Mouse (Mus musculus): ENCODE data around the gene Cep112. TPM values are rescaled to one million over a fixed set of nuclear protein-coding genes. Genes with fewer than 3 reads are reported as not detected.

The Cep112 gene
- total RNA-seq, 1 experiment: 0.85 TPM

DNA sequence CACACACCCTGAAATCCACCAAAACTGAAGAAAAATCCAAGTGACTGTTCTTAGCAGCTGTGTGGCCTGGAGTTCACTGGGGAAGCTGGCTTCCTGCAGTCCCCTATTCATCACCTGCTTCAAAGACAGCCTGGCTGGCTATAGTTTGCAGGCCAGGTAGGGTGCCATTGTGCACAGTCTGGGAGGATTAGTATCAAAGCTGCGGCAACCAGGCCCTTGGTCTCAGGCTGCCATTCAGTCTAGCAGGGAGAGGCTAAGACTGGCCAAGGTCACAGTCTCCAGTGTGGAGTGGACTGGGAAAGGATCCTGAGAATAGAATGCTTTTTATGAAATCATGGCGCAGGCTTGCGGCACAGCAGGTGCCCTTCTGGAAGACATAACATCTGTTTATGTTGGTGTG is 180.3 kb downstream of the Cep112 start:
- H3K9me3 ChIP-seq (ENCODE audit: control insufficient read depth, insufficient read depth, low read depth, low read length): no peaks in the 10 kb centered on the region
- DNase-seq (ENCODE audit: low read depth, low spot score): peak; percentile 13
- H3K36me3 ChIP-seq (ENCODE audit: control insufficient read depth, insufficient read depth, low read length, poor library complexity, severe bottlenecking): no peaks in the 10 kb centered on the region
- H3K4me1 ChIP-seq (ENCODE audit: control insufficient read depth in 2 of 2, insufficient read depth in 2 of 2, low read length in 2 of 2, poor library complexity in 1 of 2): peaks cover 0 to 2% of the 10 kb centered on the region in 2 experiments; a peak in 1 of 4 replicates
- no peak overlapping the region for H3K27ac ChIP-seq (ENCODE audit: insufficient read depth, low read depth, low read length, poor library complexity, severe bottlenecking)
- H3K4me3 ChIP-seq (ENCODE audit: insufficient read depth in 1 of 2, low read depth in 1 of 2, low read length in 2 of 2, poor library complexity in 1 of 2, severe bottlenecking in 1 of 2): no peak overlapping the region
- TF ChIP-seq ZC3H11A (IDR thresholded peaks at IDR 0.05; ENCODE audit: borderline replicate concordance, low read depth, low read length): no peak
- TF ChIP-seq HCFC1 (IDR thresholded peaks at IDR 0.05; ENCODE audit: borderline replicate concordance, insufficient read depth, low read length): no peak
- no peak for TF ChIP-seq MAFK (IDR thresholded peaks at IDR 0.05; ENCODE audit: insufficient read depth, low read depth, low read length)
- TF ChIP-seq CHD2 (IDR thresholded peaks at IDR 0.05; ENCODE audit: low read depth, low read length): no peak
- TF ChIP-seq ZNF384 (IDR thresholded peaks at IDR 0.05; ENCODE audit: low read depth, low read length): no peak
- in situ Hi-C loops (cut with MboI; ENCODE audit: low sequenced_read_pairs in 2 of 2, unreplicated experiment in 2 of 2): no loop called here
- no peak overlapping the region for H3K9ac ChIP-seq (ENCODE audit: insufficient read depth, low read depth, low read length, poor library complexity, severe bottlenecking)

DNA sequence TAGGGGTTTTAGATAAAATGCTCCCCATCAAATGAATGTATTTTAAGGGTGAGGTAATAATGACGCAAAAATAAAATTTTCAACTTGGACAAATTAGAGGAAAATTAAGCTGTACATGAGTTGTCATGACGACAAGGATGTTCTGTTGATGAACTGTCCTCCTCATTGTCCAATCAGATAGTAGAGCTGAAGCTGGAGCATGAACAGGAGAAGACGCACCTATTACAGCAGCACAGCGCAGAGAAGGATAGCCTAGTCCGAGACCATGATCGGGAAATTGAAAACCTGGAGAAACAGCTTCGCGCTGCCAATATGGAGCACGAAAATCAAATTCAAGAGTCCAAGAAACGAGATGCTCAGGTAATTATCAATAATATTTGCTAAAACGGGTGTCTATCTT is 181.0 kb downstream of the Cep112 start:
- no peak overlapping the region for H3K9ac ChIP-seq (ENCODE audit: insufficient read depth, low read depth, low read length, poor library complexity, severe bottlenecking)
- TF ChIP-seq CHD2 (IDR thresholded peaks at IDR 0.05; ENCODE audit: low read depth, low read length): no peak
- no peak for TF ChIP-seq ZNF384 (IDR thresholded peaks at IDR 0.05; ENCODE audit: low read depth, low read length)
- no peaks in the 10 kb centered on the region for H3K9me3 ChIP-seq (ENCODE audit: control insufficient read depth, insufficient read depth, low read depth, low read length)
- DNase-seq (ENCODE audit: low read depth, low spot score): no peak
- in situ Hi-C loops (cut with MboI; ENCODE audit: low sequenced_read_pairs in 2 of 2, unreplicated experiment in 2 of 2): no loop called here
- no peaks in the 10 kb centered on the region for H3K36me3 ChIP-seq (ENCODE audit: control insufficient read depth, insufficient read depth, low read length, poor library complexity, severe bottlenecking)
- H3K4me1 ChIP-seq (ENCODE audit: control insufficient read depth in 2 of 2, insufficient read depth in 2 of 2, low read length in 2 of 2, poor library complexity in 1 of 2): peaks cover 0 to 2% of the 10 kb centered on the region in 2 experiments; a peak in 1 of 4 replicates
- no peak overlapping the region for H3K27ac ChIP-seq (ENCODE audit: insufficient read depth, low read depth, low read length, poor library complexity, severe bottlenecking)
- H3K4me3 ChIP-seq (ENCODE audit: insufficient read depth in 1 of 2, low read depth in 1 of 2, low read length in 2 of 2, poor library complexity in 1 of 2, severe bottlenecking in 1 of 2): no peak overlapping the region

DNA sequence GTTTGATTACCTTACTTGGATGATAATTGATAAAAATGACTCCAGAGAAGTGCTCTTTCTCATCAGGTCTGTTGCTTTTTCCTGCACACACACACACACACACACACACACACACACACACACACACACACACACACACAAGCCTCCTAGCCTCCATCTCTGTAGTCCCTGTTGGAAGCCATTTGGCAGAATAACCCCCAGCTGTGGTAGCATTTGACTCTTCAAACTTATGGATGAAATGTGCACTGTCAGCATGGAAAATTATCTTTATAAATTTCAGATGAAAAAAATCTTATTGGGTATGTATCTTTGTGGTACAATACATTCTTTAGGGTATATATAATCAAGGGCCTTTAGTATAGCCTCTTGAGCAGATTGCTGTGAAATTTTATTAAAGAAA is 181.8 kb downstream of the Cep112 start:
- Histone ChIP-seq H3K27ac (ENCODE audit: insufficient read depth, low read depth, low read length, poor library complexity, severe bottlenecking) (no peak overlapping the region), H3K4me1 (ENCODE audit: control insufficient read depth in 2 of 2, insufficient read depth in 2 of 2, low read length in 2 of 2, poor library complexity in 1 of 2) (peaks cover 0 to 2% of the 10 kb centered on the region in 2 experiments; a peak in 1 of 4 replicates), H3K36me3 (ENCODE audit: control insufficient read depth, insufficient read depth, low read length, poor library complexity, severe bottlenecking) (no peaks in the 10 kb centered on the region), H3K9me3 (ENCODE audit: control insufficient read depth, insufficient read depth, low read depth, low read length) (no peaks in the 10 kb centered on the region), H3K9ac (ENCODE audit: insufficient read depth, low read depth, low read length, poor library complexity, severe bottlenecking) (no peak overlapping the region), H3K4me3 (ENCODE audit: insufficient read depth in 1 of 2, low read depth in 1 of 2, low read length in 2 of 2, poor library complexity in 1 of 2, severe bottlenecking in 1 of 2) (no peak overlapping the region)
- DNase-seq (ENCODE audit: low read depth, low spot score): no peak
- TF ChIP-seq ZNF384 (IDR thresholded peaks at IDR 0.05; ENCODE audit: low read depth, low read length): no peak
- TF ChIP-seq HCFC1 (IDR thresholded peaks at IDR 0.05; ENCODE audit: borderline replicate concordance, insufficient read depth, low read length): no peak
- no peak for TF ChIP-seq CHD2 (IDR thresholded peaks at IDR 0.05; ENCODE audit: low read depth, low read length)
- no peak for TF ChIP-seq ZC3H11A (IDR thresholded peaks at IDR 0.05; ENCODE audit: borderline replicate concordance, low read depth, low read length)
- TF ChIP-seq MAFK (IDR thresholded peaks at IDR 0.05; ENCODE audit: insufficient read depth, low read depth, low read length): no peak
- in situ Hi-C loops (cut with MboI; ENCODE audit: low sequenced_read_pairs in 2 of 2, unreplicated experiment in 2 of 2): no loop called here

GRCm38 (mm10) chr11:108620628-108621433 is 195.8 kb downstream of the Cep112 start:
- in situ Hi-C loops (cut with MboI; ENCODE audit: low sequenced_read_pairs in 2 of 2, unreplicated experiment in 2 of 2): no loop called here

More at GRCm38 (mm10) chr11:108620628-108621433, 195.8 kb downstream of the Cep112 start:
- Histone ChIP-seq H3K9me3 (ENCODE audit: control insufficient read depth, insufficient read depth, low read depth, low read length) (no peaks in the 10 kb centered on the region), H3K4me3 (ENCODE audit: insufficient read depth in 1 of 2, low read depth in 1 of 2, low read length in 2 of 2, poor library complexity in 1 of 2, severe bottlenecking in 1 of 2) (no peak overlapping the region), H3K4me1 (ENCODE audit: control insufficient read depth in 2 of 2, insufficient read depth in 2 of 2, low read length in 2 of 2, poor library complexity in 1 of 2) (no peaks in the 10 kb centered on the region), H3K36me3 (ENCODE audit: control insufficient read depth, insufficient read depth, low read length, poor library complexity, severe bottlenecking) (no peaks in the 10 kb centered on the region), H3K27ac (ENCODE audit: insufficient read depth, low read depth, low read length, poor library complexity, severe bottlenecking) (no peak overlapping the region), H3K9ac (ENCODE audit: insufficient read depth, low read depth, low read length, poor library complexity, severe bottlenecking) (no peak overlapping the region)
- DNase-seq (ENCODE audit: low read depth, low spot score): no peak
- no peak for TF ChIP-seq MAFK (IDR thresholded peaks at IDR 0.05; ENCODE audit: insufficient read depth, low read depth, low read length)
- TF ChIP-seq ZNF384 (IDR thresholded peaks at IDR 0.05; ENCODE audit: low read depth, low read length): no peak
- TF ChIP-seq CHD2 (IDR thresholded peaks at IDR 0.05; ENCODE audit: low read depth, low read length): no peak
- TF ChIP-seq HCFC1 (IDR thresholded peaks at IDR 0.05; ENCODE audit: borderline replicate concordance, insufficient read depth, low read length): no peak
- no peak for TF ChIP-seq ZC3H11A (IDR thresholded peaks at IDR 0.05; ENCODE audit: borderline replicate concordance, low read depth, low read length)

All from ES-E14 (cell line).